Mouse (Mus musculus) forebrain, embryonic 10.5 days (tissue): ENCODE data around the gene Zfand3. TPM values are rescaled to one million over a fixed set of nuclear protein-coding genes. Genes with fewer than 3 reads are reported as not detected.

Experiments used
- DNase-seq: peaks from one replicate; pipeline ENCODE4 v3.0.0-alpha.2; 2017; ENCODE audit warnings: low spot score; ENCODE audit errors: extremely low spot score
- H3K27ac ChIP-seq: fragments of 300-500 bp; sonication (generic); 2 replicates; pipeline ENCODE4 v1.5.1; 2016; ENCODE audit warnings: mild to moderate bottlenecking
- H3K27me3 ChIP-seq: fragments of 300-500 bp; sonication (generic); 2 replicates; pipeline ENCODE4 v1.6.1; 2016; ENCODE audit warnings: mild to moderate bottlenecking; ENCODE audit not compliant: poor library complexity, severe bottlenecking
- H3K36me3 ChIP-seq: fragments of 300-500 bp; sonication (generic); replicated peaks from 2 replicates; pipeline ENCODE4 v1.6.1; 2016; ENCODE audit warnings: mild to moderate bottlenecking, moderate library complexity
- H3K4me1 ChIP-seq: fragments of 300-500 bp; sonication (generic); 2 replicates; pipeline ENCODE4 v1.6.1; 2016
- H3K4me3 ChIP-seq: fragments of 300-500 bp; sonication (generic); 2 replicates; pipeline ENCODE4 v1.5.1; 2016; ENCODE audit warnings: mild to moderate bottlenecking, moderate library complexity
- H3K9me3 ChIP-seq: fragments of 300-500 bp; sonication (generic); 2 replicates; pipeline ENCODE4 v1.6.1; 2016; ENCODE audit warnings: mild to moderate bottlenecking, moderate library complexity
- WGBS: fragments of 180-500 bp; shearing (Covaris S2); methylation state at CpG from one replicate; pipeline ENCODE4 v1.1.7; 2016; 5-methylcytosine and 5-hydroxymethylcytosine counted together
- polyA plus RNA-seq: library from polyadenylated mRNA; unstranded; fragments of >200 nt; fragmentation: Nextera tagmentation; extraction: Ambion mirVana; gene quantifications from 2 replicates; pipeline ENCODE4 v1.2.1, GENCODE M21; 2016

The Zfand3 gene
- polyA plus RNA-seq, 1 experiment from 2014 or later, result 71.3 TPM

- H3K4me3 ChIP-seq, result no peak overlapping the region
- no peak overlapping the region for H3K27ac ChIP-seq
- WGBS, result 88% methylated on average over 4 of the region's 4 CpGs
- no peaks in the 10 kb centered on the region for H3K27me3 ChIP-seq
- peaks cover 10% of the 10 kb centered on the region for H3K4me1 ChIP-seq
- peaks cover 35% of the 10 kb centered on the region for H3K36me3 ChIP-seq
- H3K9me3 ChIP-seq, result peaks cover 12% of the 10 kb centered on the region
- no peak for DNase-seq
Observed at GRCm38 (mm10) chr17:30097677-30098076, 93.1 kb downstream of the Zfand3 start.

- Histone ChIP-seq H3K4me1 (peaks cover 17% of the 10 kb centered on the region), H3K4me3 (no peak overlapping the region), H3K9me3 (peaks cover 12% of the 10 kb centered on the region), H3K27me3 (no peaks in the 10 kb centered on the region), H3K27ac (no peak overlapping the region), H3K36me3 (peaks cover 25% of the 10 kb centered on the region)
- WGBS, result 82% methylated on average over 2 of the region's 2 CpGs
- DNase-seq, result no peak
Observed at GRCm38 (mm10) chr17:30099670-30100069, 95.1 kb downstream of the Zfand3 start.

GRCm38 (mm10) chr17:30101801-30102200, 97.3 kb downstream of the Zfand3 start:
- Histone ChIP-seq H3K9me3 (no peaks in the 10 kb centered on the region), H3K4me3 (no peak overlapping the region), H3K27ac (no peak overlapping the region), H3K4me1 (peaks cover 17% of the 10 kb centered on the region), H3K36me3 (0 out of 2 replicates have a peak, but pooled peaks cover 8% of the 10 kb centered on the region), H3K27me3 (no peaks in the 10 kb centered on the region)
- DNase-seq, result no peak

DNA sequence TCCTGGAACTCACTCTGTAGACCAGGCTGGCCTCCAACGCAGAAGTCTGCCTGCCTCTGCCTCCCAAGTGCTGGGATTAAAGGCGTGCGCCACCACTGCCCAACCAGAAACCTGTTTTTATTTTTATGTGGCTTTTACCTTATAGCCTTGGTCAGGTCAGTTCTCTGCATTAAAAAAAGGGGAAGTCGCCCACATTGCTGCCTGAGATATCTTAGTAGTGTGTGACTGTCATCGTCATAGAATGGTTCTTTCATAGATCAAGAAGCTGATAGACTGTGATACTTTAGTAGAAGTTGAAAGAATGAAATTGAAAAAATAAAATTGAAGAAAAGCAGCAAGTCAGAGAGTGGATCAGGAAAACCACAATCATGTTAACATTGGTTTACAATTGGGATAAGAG, 98.5 kb downstream of the Zfand3 start:
- H3K36me3 ChIP-seq, result peaks cover 8% of the 10 kb centered on the region; the same call in 1 of the 2 replicates
- H3K27ac ChIP-seq, result no peak overlapping the region
- no peak overlapping the region for H3K4me3 ChIP-seq
- H3K27me3 ChIP-seq, result no peaks in the 10 kb centered on the region
- H3K9me3 ChIP-seq, result no peaks in the 10 kb centered on the region
- no peak for DNase-seq
- 97% methylated on average over 5 of the region's 5 CpGs for WGBS
- peaks cover 14% of the 10 kb centered on the region for H3K4me1 ChIP-seq

GRCm38 (mm10) chr17:30103641-30104165, 99.2 kb downstream of the Zfand3 start:
- H3K27ac ChIP-seq, result no peak overlapping the region
- H3K36me3 ChIP-seq, result peaks cover 13% of the 10 kb centered on the region; the same call in 1 of the 2 replicates
- no peak overlapping the region for H3K4me3 ChIP-seq
- H3K9me3 ChIP-seq, result no peaks in the 10 kb centered on the region
- no peaks in the 10 kb centered on the region for H3K27me3 ChIP-seq
- 79% methylated on average over 4 of the region's 4 CpGs for WGBS
- DNase-seq, result no peak
- H3K4me1 ChIP-seq, result peaks cover 14% of the 10 kb centered on the region

DNA sequence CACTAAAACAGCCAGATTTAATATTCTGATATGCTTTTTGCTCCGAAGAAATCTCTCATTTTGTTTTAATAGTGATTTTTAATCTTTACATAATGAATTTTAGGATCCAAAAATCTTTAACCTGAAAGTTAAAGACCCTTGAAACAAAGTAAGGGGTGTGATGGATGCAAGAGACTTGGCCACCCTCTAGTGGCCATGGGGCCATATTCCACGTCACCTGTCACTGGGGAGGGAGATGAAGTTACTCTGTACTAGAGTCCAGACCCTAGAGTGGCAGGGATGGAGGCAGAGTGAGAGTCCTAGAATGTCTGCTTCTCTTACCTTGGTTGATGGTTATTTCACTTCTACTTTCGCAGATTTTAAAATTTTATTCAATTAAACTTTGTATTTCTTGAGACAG, 100.8 kb downstream of the Zfand3 start:
- WGBS, result 87% methylated on average over 3 of the region's 3 CpGs
- Histone ChIP-seq H3K4me3 (no peak overlapping the region), H3K27me3 (no peaks in the 10 kb centered on the region), H3K27ac (no peak overlapping the region), H3K4me1 (peaks cover 16% of the 10 kb centered on the region), H3K9me3 (no peaks in the 10 kb centered on the region), H3K36me3 (peaks cover 13% of the 10 kb centered on the region; the same call in 1 of the 2 replicates)
- no peak for DNase-seq

GRCm38 (mm10) chr17:30110678-30111077, 106.1 kb downstream of the Zfand3 start:
- H3K4me3 ChIP-seq, result no peak overlapping the region
- 0 out of 2 replicates have a peak, but pooled peaks cover 2% of the 10 kb centered on the region for H3K9me3 ChIP-seq
- WGBS, result 91% methylated on average over 7 of the region's 7 CpGs
- no peaks in the 10 kb centered on the region for H3K27me3 ChIP-seq
- H3K36me3 ChIP-seq, result peaks cover 15% of the 10 kb centered on the region
- peaks cover 21% of the 10 kb centered on the region for H3K4me1 ChIP-seq
- H3K27ac ChIP-seq, result no peak overlapping the region
- DNase-seq, result no peak

DNA sequence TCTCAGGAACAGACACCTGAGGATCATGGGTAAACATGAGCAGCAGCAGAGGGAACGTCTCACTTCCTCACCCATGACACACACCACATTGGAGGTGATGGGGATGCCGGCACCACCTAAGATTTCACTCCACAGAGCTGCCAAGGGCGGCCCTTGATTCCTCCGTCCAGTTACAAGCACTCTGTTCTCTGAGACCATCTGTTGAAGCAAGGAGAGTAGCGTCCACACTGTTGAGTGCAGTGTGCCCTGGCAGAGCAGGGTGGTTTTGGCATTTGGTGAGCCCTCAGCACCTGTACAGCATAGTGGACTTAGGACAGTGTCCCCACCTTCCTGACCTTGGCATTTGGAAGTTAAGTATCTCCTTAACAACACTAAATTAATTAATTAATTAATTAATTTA, 107.0 kb downstream of the Zfand3 start:
- H3K27ac ChIP-seq, result no peak overlapping the region
- 85% methylated on average over 5 of the region's 5 CpGs for WGBS
- no peak overlapping the region for H3K4me3 ChIP-seq
- peaks cover 27% of the 10 kb centered on the region for H3K4me1 ChIP-seq
- no peak for DNase-seq
- H3K9me3 ChIP-seq, result 0 out of 2 replicates have a peak, but pooled peaks cover 3% of the 10 kb centered on the region
- no peaks in the 10 kb centered on the region for H3K27me3 ChIP-seq
- peaks cover 23% of the 10 kb centered on the region for H3K36me3 ChIP-seq

DNA sequence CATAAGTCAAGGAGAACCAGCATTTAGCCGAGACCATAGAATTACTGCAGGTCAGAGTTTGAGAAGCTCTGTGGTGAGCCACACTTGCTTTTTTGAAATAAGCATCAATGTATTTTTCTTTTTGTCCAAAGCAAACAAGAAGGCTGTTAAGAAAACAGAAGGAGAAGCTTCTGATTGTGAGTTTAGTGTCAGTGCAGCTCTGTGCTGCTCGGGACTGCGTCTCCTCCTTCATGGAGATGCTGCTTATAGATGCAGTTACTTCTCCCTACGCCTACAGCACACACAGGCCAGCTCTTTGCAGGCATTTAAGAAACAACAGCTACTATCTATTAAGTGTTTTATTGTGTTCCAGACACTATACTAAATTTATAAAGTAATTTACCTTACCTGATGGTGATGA, 107.5 kb downstream of the Zfand3 start:
- WGBS, result 84% methylated on average over 4 of the region's 4 CpGs
- no peaks in the 10 kb centered on the region for H3K27me3 ChIP-seq
- H3K27ac ChIP-seq, result no peak overlapping the region
- H3K4me3 ChIP-seq, result no peak overlapping the region
- no peak for DNase-seq
- peaks cover 23% of the 10 kb centered on the region for H3K36me3 ChIP-seq
- 0 out of 2 replicates have a peak, but pooled peaks cover 3% of the 10 kb centered on the region for H3K9me3 ChIP-seq
- peaks cover 27% of the 10 kb centered on the region for H3K4me1 ChIP-seq

DNA sequence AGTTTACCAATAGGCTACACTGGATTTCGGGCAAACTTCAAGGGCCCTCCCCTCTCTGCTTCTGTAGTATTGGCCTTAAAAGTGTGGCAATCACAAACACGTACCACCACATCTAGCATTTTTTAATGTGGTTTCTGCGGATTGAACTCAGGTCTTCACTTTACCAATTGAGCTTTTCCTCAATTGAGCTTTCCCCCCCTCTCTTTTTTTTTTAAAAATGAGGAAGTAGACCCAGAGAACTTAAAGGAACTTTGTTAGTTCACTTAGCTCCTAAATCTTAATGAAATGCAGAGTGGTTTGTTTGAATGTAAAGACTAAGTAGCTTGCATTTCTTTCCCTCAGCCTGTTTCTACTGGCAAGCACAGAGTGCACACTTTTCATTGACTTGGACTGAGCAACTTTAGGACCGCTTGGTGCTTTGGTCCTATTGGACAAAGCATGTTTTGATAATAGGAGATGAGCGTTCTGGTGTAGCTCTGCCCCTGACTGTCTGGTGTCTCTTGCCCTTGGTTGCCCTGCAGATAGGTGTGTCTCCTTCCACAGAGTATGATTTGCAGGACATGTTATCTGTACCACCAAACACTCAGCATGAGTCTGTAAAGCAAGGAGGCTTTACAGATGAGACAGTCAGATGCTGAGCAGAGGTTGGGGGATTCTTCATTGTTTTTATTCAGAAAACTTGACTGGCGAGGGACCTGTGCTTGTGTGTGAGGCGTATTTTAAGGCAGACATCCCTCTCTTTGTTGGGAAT, 108.2 kb downstream of the Zfand3 start:
- Histone ChIP-seq H3K4me3 (no peak overlapping the region), H3K27ac (no peak overlapping the region), H3K36me3 (peaks cover 23% of the 10 kb centered on the region), H3K27me3 (no peaks in the 10 kb centered on the region), H3K9me3 (0 out of 2 replicates have a peak, but pooled peaks cover 3% of the 10 kb centered on the region), H3K4me1 (peaks cover 27% of the 10 kb centered on the region)
- no peak for DNase-seq
- WGBS, result 91% methylated on average over 7 of the region's 7 CpGs

DNA sequence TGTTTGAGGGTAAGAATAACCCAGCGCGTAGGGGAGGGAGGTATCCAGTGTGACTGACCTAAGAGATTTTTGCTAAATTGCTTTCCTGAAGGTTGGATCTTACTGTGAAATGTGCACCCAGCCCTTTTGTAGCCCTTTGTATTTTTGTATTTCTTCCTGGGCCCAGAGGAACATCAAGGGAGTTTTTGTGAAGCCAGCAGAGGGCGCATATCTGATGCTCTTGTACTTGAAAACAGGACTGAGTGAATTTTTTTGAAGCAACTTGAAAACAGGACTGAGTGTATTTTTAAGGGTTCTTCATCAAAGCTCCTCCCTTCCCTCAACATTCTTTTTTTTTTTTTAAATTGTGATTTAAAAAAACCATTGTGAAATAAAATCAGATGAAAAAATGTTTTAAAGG, 110.2 kb downstream of the Zfand3 start:
- no peaks in the 10 kb centered on the region for H3K27me3 ChIP-seq
- no peak for DNase-seq
- WGBS, result 83% methylated on average over 3 of the region's 3 CpGs
- peaks cover 15% of the 10 kb centered on the region for H3K36me3 ChIP-seq
- H3K4me3 ChIP-seq, result no peak overlapping the region
- H3K4me1 ChIP-seq, result peaks cover 27% of the 10 kb centered on the region
- H3K27ac ChIP-seq, result no peak overlapping the region
- 0 out of 2 replicates have a peak, but pooled peaks cover 3% of the 10 kb centered on the region for H3K9me3 ChIP-seq

- no peak overlapping the region for H3K4me3 ChIP-seq
- H3K4me1 ChIP-seq, result peaks cover 16% of the 10 kb centered on the region
- H3K36me3 ChIP-seq, result peaks cover 15% of the 10 kb centered on the region
- WGBS, result 84% methylated on average over 5 of the region's 5 CpGs
- no peak for DNase-seq
- 0 out of 2 replicates have a peak, but pooled peaks cover 3% of the 10 kb centered on the region for H3K9me3 ChIP-seq
- H3K27me3 ChIP-seq, result no peaks in the 10 kb centered on the region
- no peak overlapping the region for H3K27ac ChIP-seq
Observed at GRCm38 (mm10) chr17:30116226-30116625, 111.7 kb downstream of the Zfand3 start.

GRCm38 (mm10) chr17:30118036-30118435, 113.5 kb downstream of the Zfand3 start:
- Histone ChIP-seq H3K4me1 (peaks cover 6% of the 10 kb centered on the region), H3K27ac (no peak overlapping the region), H3K9me3 (0 out of 2 replicates have a peak, but pooled peaks cover 3% of the 10 kb centered on the region), H3K27me3 (no peaks in the 10 kb centered on the region), H3K4me3 (no peak overlapping the region), H3K36me3 (peaks cover 19% of the 10 kb centered on the region)
- no peak for DNase-seq
- WGBS, result 95% methylated on average over 5 of the region's 5 CpGs
